Mouse (Mus musculus): ENCODE results near the gene Usp35.

DNA sequence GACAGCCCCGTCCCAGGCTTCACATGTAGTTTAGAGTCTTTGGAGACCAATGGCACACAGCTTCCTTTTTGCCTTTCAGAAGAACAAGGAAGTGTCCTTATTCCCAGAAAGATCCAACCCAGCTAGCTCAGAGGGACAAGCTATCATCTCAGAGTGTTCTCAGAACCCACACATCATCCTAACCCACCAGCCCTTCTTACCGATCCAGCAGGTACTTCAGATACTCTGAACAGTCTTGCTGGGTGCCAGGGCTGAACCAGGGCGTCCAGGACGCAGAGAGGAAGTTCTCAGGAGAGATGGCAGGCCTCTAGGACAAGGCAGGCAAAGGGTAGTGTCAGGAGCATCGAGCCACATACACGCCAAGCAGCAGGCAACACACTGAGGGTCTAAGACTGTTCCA, 19.0 kb downstream of the Usp35 start:
- TF ChIP-seq CTCF (IDR thresholded peaks at IDR 0.05; ENCODE audit: low read depth, low read length) (no peak), POLR2A (IDR thresholded peaks at IDR 0.05; ENCODE audit: insufficient read depth, low read length) (no peak)
